Mouse (Mus musculus): ENCODE results near the gene Smgc. TPM values are rescaled to one million over a fixed set of nuclear protein-coding genes. Genes with fewer than 3 reads are reported as not detected.
A peak's percentile ranks its signal among the peaks of the same experiment; 100 is the strongest.
"Not testable (repeated sequence)": the region's sequence is repeated elsewhere in the genome, so short reads cannot be mapped to it uniquely, and the experiment has no call there.

The Smgc gene
- polyA plus RNA-seq (2012; rRNA removed), result not detected in 2 replicates
- polyA plus RNA-seq (2014; fragmentation: Nextera tagmentation; extraction: Ambion mirVana), result not detected in 2 replicates

DNA sequence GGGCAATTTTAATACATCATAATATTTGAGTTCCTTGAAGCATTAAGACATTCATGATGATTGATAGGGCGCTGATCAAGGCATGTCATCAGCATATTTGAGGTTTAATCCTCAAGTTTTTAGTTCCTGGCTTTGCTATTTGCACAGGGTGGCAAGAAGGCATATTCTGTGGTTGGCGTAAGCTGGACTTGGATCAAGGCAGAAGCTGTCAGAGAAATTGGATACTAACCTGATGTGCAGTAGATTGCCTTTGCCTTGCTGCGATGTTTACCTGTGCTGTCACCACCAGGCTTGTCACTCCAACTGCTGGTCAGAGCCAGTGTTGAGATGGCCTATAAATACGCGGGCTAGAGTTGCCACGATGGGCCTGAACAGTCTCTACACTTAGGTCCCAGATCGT is at the start of gene Smgc:
TSS of gene Smgc (plus strand) at position 301 of the 400 bp plus-strand sequence.
- Histone ChIP-seq H3K9me3 (ENCODE audit: control insufficient read depth, low read length) (no peaks in the 10 kb centered on the region), H3K4me3 (replicated peaks; ENCODE audit: low read length) (no peak within 1 kb of the TSS), H3K27ac (replicated peaks; ENCODE audit: low read depth, low read length) (no peak within 1 kb of the TSS), H3K4me1 (ENCODE audit: control insufficient read depth, insufficient read depth, low read length) (no peaks in the 10 kb centered on the region), H3K9ac (ENCODE audit: low read depth, low read length, severe bottlenecking) (no peak within 1 kb of the TSS), H3K4me2 (replicated peaks; ENCODE audit: low read depth, low read length, severe bottlenecking) (no peak within 1 kb of the TSS), H3K27me3 (ENCODE audit: control insufficient read depth, insufficient read depth, low read length) (no peaks in the 10 kb centered on the region), H3K36me3 (ENCODE audit: control insufficient read depth, insufficient read depth, low read length) (no peaks in the 10 kb centered on the region)
- 84% methylated on average over 7 of the region's 7 CpGs for WGBS
- TF ChIP-seq POLR2A (IDR thresholded peaks at IDR 0.05; ENCODE audit: borderline replicate concordance, extremely low read depth, insufficient read depth, insufficient read length), result no peak
- no peak for ATAC-seq (ENCODE audit: low FRiP score, low read depth)
- DNase-seq (ENCODE audit: low spot score), result no peak

DNA sequence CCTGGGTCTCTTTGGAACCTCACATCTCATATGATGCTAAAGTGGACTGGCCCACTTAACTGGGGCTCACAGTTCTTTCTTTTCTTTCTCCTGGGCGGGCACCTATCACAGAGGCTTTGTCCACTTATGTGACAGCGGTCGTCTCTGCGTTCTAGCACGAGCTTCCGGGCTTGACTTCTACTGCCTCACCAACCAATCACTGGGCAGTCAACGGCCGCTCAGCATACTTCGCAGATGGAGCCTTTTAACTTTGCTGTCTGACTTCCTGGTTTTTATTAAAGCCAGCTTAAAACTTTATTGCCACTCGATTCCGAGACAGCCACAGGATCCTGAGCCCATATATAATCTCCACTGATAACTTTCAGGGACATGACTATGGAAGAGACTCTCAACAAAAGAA is 49.7 kb upstream of the Smgc start:
- no peak overlapping the region for H3K9ac ChIP-seq (ENCODE audit: low read depth, low read length, severe bottlenecking)
- H3K36me3 ChIP-seq (ENCODE audit: control insufficient read depth, insufficient read depth, low read length), result no peaks in the 10 kb centered on the region
- H3K9me3 ChIP-seq (ENCODE audit: control insufficient read depth, low read length), result no peaks in the 10 kb centered on the region
- 25% methylated on average over 10 of the region's 11 CpGs for WGBS
- no peaks in the 10 kb centered on the region for H3K27me3 ChIP-seq (ENCODE audit: control insufficient read depth, insufficient read depth, low read length)
- peak overlapping the region; percentile 24; the same call in 1 of the 2 replicates for H3K4me2 ChIP-seq (replicated peaks; ENCODE audit: low read depth, low read length, severe bottlenecking)
- no peak overlapping the region for H3K27ac ChIP-seq (replicated peaks; ENCODE audit: low read depth, low read length)
- no peak for TF ChIP-seq POLR2A (IDR thresholded peaks at IDR 0.05; ENCODE audit: borderline replicate concordance, extremely low read depth, insufficient read depth, insufficient read length)
- H3K4me1 ChIP-seq (ENCODE audit: control insufficient read depth, insufficient read depth, low read length), result peaks cover 3% of the 10 kb centered on the region; the same call in 1 of the 2 replicates
- DNase-seq (ENCODE audit: low spot score) (peak; percentile 10), ATAC-seq (ENCODE audit: low FRiP score, low read depth) (no peak)
- H3K4me3 ChIP-seq (replicated peaks; ENCODE audit: low read length), result no peak overlapping the region

- ATAC-seq (ENCODE audit: low FRiP score, low read depth) (no peak), DNase-seq (ENCODE audit: low spot score) (no peak)
- no peaks in the 10 kb centered on the region for H3K9me3 ChIP-seq (ENCODE audit: control insufficient read depth, low read length)
- H3K27ac ChIP-seq (replicated peaks; ENCODE audit: low read depth, low read length), result no peak overlapping the region
- H3K9ac ChIP-seq (ENCODE audit: low read depth, low read length, severe bottlenecking), result no peak overlapping the region
- no peaks in the 10 kb centered on the region; the same call in none of the 2 replicates for H3K36me3 ChIP-seq (ENCODE audit: control insufficient read depth, insufficient read depth, low read length)
- 89% methylated on average over 4 of the region's 4 CpGs for WGBS
- H3K4me3 ChIP-seq (replicated peaks; ENCODE audit: low read length), result no peak overlapping the region
- H3K27me3 ChIP-seq (ENCODE audit: control insufficient read depth, insufficient read depth, low read length), result no peaks in the 10 kb centered on the region
- no peak for TF ChIP-seq POLR2A (IDR thresholded peaks at IDR 0.05; ENCODE audit: borderline replicate concordance, extremely low read depth, insufficient read depth, insufficient read length)
- H3K4me2 ChIP-seq (replicated peaks; ENCODE audit: low read depth, low read length, severe bottlenecking), result no peak overlapping the region
- no peaks in the 10 kb centered on the region for H3K4me1 ChIP-seq (ENCODE audit: control insufficient read depth, insufficient read depth, low read length)
Measured at GRCm38 (mm10) chr15:91806463-91806862, 31.6 kb upstream of the Smgc start.

GRCm38 (mm10) chr15:91835319-91835718 is 2.7 kb upstream of the Smgc start:
- ATAC-seq (ENCODE audit: low FRiP score, low read depth) (no peak), DNase-seq (ENCODE audit: low spot score) (no peak)
- no peaks in the 10 kb centered on the region for H3K9me3 ChIP-seq (ENCODE audit: control insufficient read depth, low read length)
- H3K4me3 ChIP-seq (replicated peaks; ENCODE audit: low read length), result no peak overlapping the region
- H3K9ac ChIP-seq (ENCODE audit: low read depth, low read length, severe bottlenecking), result no peak overlapping the region
- H3K27me3 ChIP-seq (ENCODE audit: control insufficient read depth, insufficient read depth, low read length), result no peaks in the 10 kb centered on the region
- no peak overlapping the region for H3K4me2 ChIP-seq (replicated peaks; ENCODE audit: low read depth, low read length, severe bottlenecking)
- H3K36me3 ChIP-seq (ENCODE audit: control insufficient read depth, insufficient read depth, low read length), result no peaks in the 10 kb centered on the region
- no peak for TF ChIP-seq POLR2A (IDR thresholded peaks at IDR 0.05; ENCODE audit: borderline replicate concordance, extremely low read depth, insufficient read depth, insufficient read length)
- H3K4me1 ChIP-seq (ENCODE audit: control insufficient read depth, insufficient read depth, low read length), result no peaks in the 10 kb centered on the region
- H3K27ac ChIP-seq (replicated peaks; ENCODE audit: low read depth, low read length), result no peak overlapping the region
- WGBS, result 82% methylated on average over 6 of the region's 6 CpGs

DNA sequence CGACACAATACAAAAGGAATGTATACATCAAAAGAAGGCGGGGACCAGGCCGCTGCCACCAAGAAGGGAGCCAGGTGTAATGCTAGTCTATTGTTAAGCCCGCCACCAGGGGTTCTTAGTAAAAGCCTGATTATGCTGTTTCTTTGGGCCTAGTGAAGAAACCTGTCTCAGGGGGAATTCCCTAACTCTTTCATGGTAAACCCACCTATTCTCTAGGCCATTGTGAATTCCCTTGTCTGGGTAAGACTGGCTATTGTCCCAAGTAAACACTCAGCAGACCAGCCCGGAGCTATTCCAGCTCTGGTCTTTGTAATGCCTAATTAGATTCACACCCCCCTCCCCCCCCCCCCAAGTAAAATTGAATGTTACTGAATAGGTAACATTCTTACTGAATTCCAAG is 26.1 kb downstream of the Smgc start:
- H3K4me2 ChIP-seq (replicated peaks; ENCODE audit: low read depth, low read length, severe bottlenecking); H3K27ac ChIP-seq (replicated peaks; ENCODE audit: low read depth, low read length); H3K9ac ChIP-seq (ENCODE audit: low read depth, low read length, severe bottlenecking); ATAC-seq (ENCODE audit: low FRiP score, low read depth); H3K4me1 ChIP-seq (ENCODE audit: control insufficient read depth, insufficient read depth, low read length); H3K36me3 ChIP-seq (ENCODE audit: control insufficient read depth, insufficient read depth, low read length); H3K9me3 ChIP-seq (ENCODE audit: control insufficient read depth, low read length); H3K4me3 ChIP-seq (replicated peaks; ENCODE audit: low read length); DNase-seq (ENCODE audit: low spot score); H3K27me3 ChIP-seq (ENCODE audit: control insufficient read depth, insufficient read depth, low read length): not testable (repeated sequence)
- WGBS, result 43% methylated on average over 5 of the region's 5 CpGs

GRCm38 (mm10) chr15:91900245-91900644 is 62.2 kb downstream of the Smgc start:
- no peak overlapping the region for H3K4me2 ChIP-seq (replicated peaks; ENCODE audit: low read depth, low read length, severe bottlenecking)
- no peaks in the 10 kb centered on the region for H3K27me3 ChIP-seq (ENCODE audit: control insufficient read depth, insufficient read depth, low read length)
- no peak overlapping the region for H3K4me3 ChIP-seq (replicated peaks; ENCODE audit: low read length)
- no peak overlapping the region for H3K9ac ChIP-seq (ENCODE audit: low read depth, low read length, severe bottlenecking)
- DNase-seq (ENCODE audit: low spot score) (no peak), ATAC-seq (ENCODE audit: low FRiP score, low read depth) (no peak)
- H3K36me3 ChIP-seq (ENCODE audit: control insufficient read depth, insufficient read depth, low read length), result no peaks in the 10 kb centered on the region
- TF ChIP-seq POLR2A (IDR thresholded peaks at IDR 0.05; ENCODE audit: borderline replicate concordance, extremely low read depth, insufficient read depth, insufficient read length), result no peak
- no peaks in the 10 kb centered on the region for H3K4me1 ChIP-seq (ENCODE audit: control insufficient read depth, insufficient read depth, low read length)
- H3K27ac ChIP-seq (replicated peaks; ENCODE audit: low read depth, low read length), result no peak overlapping the region
- no peaks in the 10 kb centered on the region for H3K9me3 ChIP-seq (ENCODE audit: control insufficient read depth, low read length)
- WGBS, result 72% methylated on average over 6 of the region's 6 CpGs

DNA sequence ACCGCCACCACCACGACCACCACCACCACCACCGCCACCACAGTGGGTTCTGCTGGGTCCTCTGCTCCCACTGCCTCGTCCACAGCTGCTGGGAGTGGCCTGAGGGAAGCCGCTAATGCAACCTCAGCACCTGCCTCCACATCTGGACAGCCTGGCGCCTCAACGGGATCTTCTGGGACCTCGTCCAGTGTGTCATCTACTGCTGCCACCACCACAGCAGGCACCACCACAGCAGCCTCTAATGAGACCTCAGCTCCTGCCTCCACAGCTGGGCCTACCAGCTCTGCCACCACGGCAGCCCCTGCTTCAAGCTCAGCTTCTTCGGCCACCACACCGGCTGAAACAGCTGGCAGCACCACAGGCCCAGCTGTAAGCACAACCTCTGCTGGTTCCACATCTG is 69.0 kb downstream of the Smgc start:
- H3K4me2 ChIP-seq (replicated peaks; ENCODE audit: low read depth, low read length, severe bottlenecking); H3K9ac ChIP-seq (ENCODE audit: low read depth, low read length, severe bottlenecking); ATAC-seq (ENCODE audit: low FRiP score, low read depth); H3K36me3 ChIP-seq (ENCODE audit: control insufficient read depth, insufficient read depth, low read length); H3K27me3 ChIP-seq (ENCODE audit: control insufficient read depth, insufficient read depth, low read length); H3K27ac ChIP-seq (replicated peaks; ENCODE audit: low read depth, low read length); H3K9me3 ChIP-seq (ENCODE audit: control insufficient read depth, low read length); H3K4me3 ChIP-seq (replicated peaks; ENCODE audit: low read length); H3K4me1 ChIP-seq (ENCODE audit: control insufficient read depth, insufficient read depth, low read length); DNase-seq (ENCODE audit: low spot score): not testable (repeated sequence)
- WGBS, result 100% methylated on average over 1 of the region's 11 CpGs
